Mouse (Mus musculus): ENCODE data around the gene Opcml. TPM values are rescaled to one million over a fixed set of nuclear protein-coding genes. Genes with fewer than 3 reads are reported as not detected.

Gene Opcml
- total and polyA plus RNA-seq, 3 experiments: 0.82 TPM; not detected in 2

DNA sequence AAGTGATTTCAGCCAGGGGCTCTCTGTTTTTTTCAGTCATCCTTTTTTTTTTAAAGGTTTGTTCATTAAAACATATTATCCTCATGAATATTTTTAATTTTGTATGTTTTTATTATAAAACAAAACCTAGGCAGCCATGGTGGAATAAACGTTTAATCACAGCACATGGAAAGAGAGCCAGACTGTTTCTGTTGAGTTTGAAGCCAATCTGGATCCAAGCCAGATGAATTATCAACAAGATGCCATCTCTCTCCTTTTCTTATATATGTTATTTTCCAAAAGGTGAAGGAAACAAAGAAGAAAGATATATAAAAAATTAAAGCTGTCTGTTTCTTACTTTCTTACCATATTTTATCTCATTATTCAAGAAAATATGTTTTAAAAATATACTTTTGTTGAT, 815.0 kb downstream of the Opcml start:
- no peak for ATAC-seq (ENCODE audit: extremely low read depth, insufficient number of reproducible peaks, low FRiP score, poor library complexity, severe bottlenecking)
- Histone ChIP-seq H3K4me1 (ENCODE audit: insufficient read depth, low read depth, low read length) (no peaks in the 10 kb centered on the region), H3K36me3 (replicated peaks) (no peaks in the 10 kb centered on the region), H3K9me3 (replicated peaks) (no peaks in the 10 kb centered on the region), H3K27me3 (ENCODE audit: insufficient read depth, low read length) (no peaks in the 10 kb centered on the region), H3K4me3 (ENCODE audit: low read depth, low read length) (no peak overlapping the region)
- no peak for DNase-seq (ENCODE audit: low spot score)
- no peak for TF ChIP-seq POLR2AphosphoS5 (IDR thresholded peaks at IDR 0.05; ENCODE audit: insufficient replicate concordance, low read depth, low read length)
- TF ChIP-seq TAL1 (conservative IDR thresholded peaks at IDR 0.05; ENCODE audit: low read depth, low read length): no peak
- no peak for TF ChIP-seq CTCF (IDR thresholded peaks at IDR 0.05; ENCODE audit: low read depth, low read length)
- TF ChIP-seq GATA1 (IDR thresholded peaks at IDR 0.05; ENCODE audit: borderline replicate concordance, low read length): no peak
- no peak for TF ChIP-seq GATA2 (IDR thresholded peaks at IDR 0.05; ENCODE audit: borderline replicate concordance, low read depth, low read length)

- H3K9me3 ChIP-seq (replicated peaks): no peaks in the 10 kb centered on the region
- H3K36me3 ChIP-seq (replicated peaks): no peaks in the 10 kb centered on the region
- no peak for DNase-seq (ENCODE audit: low spot score)
- H3K4me1 ChIP-seq (ENCODE audit: insufficient read depth, low read depth, low read length): no peaks in the 10 kb centered on the region
- H3K4me3 ChIP-seq (ENCODE audit: low read depth, low read length): no peak overlapping the region
- no peak for ATAC-seq (ENCODE audit: extremely low read depth, insufficient number of reproducible peaks, low FRiP score, poor library complexity, severe bottlenecking)
- TF ChIP-seq GATA2 (IDR thresholded peaks at IDR 0.05; ENCODE audit: borderline replicate concordance, low read depth, low read length): no peak
- TF ChIP-seq POLR2AphosphoS5 (IDR thresholded peaks at IDR 0.05; ENCODE audit: insufficient replicate concordance, low read depth, low read length): no peak
- no peak for TF ChIP-seq CTCF (IDR thresholded peaks at IDR 0.05; ENCODE audit: low read depth, low read length)
- TF ChIP-seq TAL1 (conservative IDR thresholded peaks at IDR 0.05; ENCODE audit: low read depth, low read length): no peak
- TF ChIP-seq GATA1 (IDR thresholded peaks at IDR 0.05; ENCODE audit: borderline replicate concordance, low read length): no peak
- H3K27me3 ChIP-seq (ENCODE audit: insufficient read depth, low read length): no peaks in the 10 kb centered on the region
Measured at GRCm38 (mm10) chr9:28613683-28614620, 823.4 kb downstream of the Opcml start.

- Histone ChIP-seq H3K9me3 (replicated peaks) (no peaks in the 10 kb centered on the region), H3K4me3 (ENCODE audit: low read depth, low read length) (no peak overlapping the region), H3K36me3 (replicated peaks) (no peaks in the 10 kb centered on the region), H3K27me3 (ENCODE audit: insufficient read depth, low read length) (no peaks in the 10 kb centered on the region), H3K4me1 (ENCODE audit: insufficient read depth, low read depth, low read length) (no peaks in the 10 kb centered on the region)
- TF ChIP-seq GATA1 (IDR thresholded peaks at IDR 0.05; ENCODE audit: borderline replicate concordance, low read length): no peak
- TF ChIP-seq POLR2AphosphoS5 (IDR thresholded peaks at IDR 0.05; ENCODE audit: insufficient replicate concordance, low read depth, low read length): no peak
- no peak for TF ChIP-seq TAL1 (conservative IDR thresholded peaks at IDR 0.05; ENCODE audit: low read depth, low read length)
- TF ChIP-seq GATA2 (IDR thresholded peaks at IDR 0.05; ENCODE audit: borderline replicate concordance, low read depth, low read length): no peak
- TF ChIP-seq CTCF (IDR thresholded peaks at IDR 0.05; ENCODE audit: low read depth, low read length): no peak
- DNase-seq (ENCODE audit: low spot score) (no peak), ATAC-seq (ENCODE audit: extremely low read depth, insufficient number of reproducible peaks, low FRiP score, poor library complexity, severe bottlenecking) (no peak; the same call in 1 of the 2 replicates)
Measured at GRCm38 (mm10) chr9:28615447-28615846, 824.9 kb downstream of the Opcml start.

DNA sequence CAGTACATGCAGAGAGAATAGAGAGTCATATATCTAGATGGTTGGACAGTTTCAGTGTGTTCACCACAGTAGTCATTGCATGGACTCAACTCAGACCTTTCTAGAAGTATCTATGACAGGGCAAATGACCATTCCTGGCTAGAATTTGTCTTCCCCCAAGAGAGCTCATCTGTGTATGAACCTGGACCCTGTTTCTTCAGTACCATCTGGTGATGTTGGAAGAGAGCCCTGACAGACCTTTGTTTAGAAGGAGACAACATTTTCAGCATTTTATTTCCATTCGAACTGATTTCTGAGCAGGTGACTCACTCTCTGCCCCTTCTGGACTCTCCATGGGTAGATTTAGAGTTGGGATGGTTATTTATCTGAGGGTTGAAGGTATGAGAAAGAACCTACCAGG, 827.1 kb downstream of the Opcml start:
- Histone ChIP-seq H3K27me3 (ENCODE audit: insufficient read depth, low read length) (no peaks in the 10 kb centered on the region), H3K36me3 (replicated peaks) (no peaks in the 10 kb centered on the region), H3K4me3 (ENCODE audit: low read depth, low read length) (no peak overlapping the region), H3K9me3 (replicated peaks) (no peaks in the 10 kb centered on the region), H3K4me1 (ENCODE audit: insufficient read depth, low read depth, low read length) (no peaks in the 10 kb centered on the region)
- no peak for ATAC-seq (ENCODE audit: extremely low read depth, insufficient number of reproducible peaks, low FRiP score, poor library complexity, severe bottlenecking)
- no peak for DNase-seq (ENCODE audit: low spot score)
- TF ChIP-seq GATA1 (IDR thresholded peaks at IDR 0.05; ENCODE audit: borderline replicate concordance, low read length): no peak
- TF ChIP-seq TAL1 (conservative IDR thresholded peaks at IDR 0.05; ENCODE audit: low read depth, low read length): no peak
- TF ChIP-seq POLR2AphosphoS5 (IDR thresholded peaks at IDR 0.05; ENCODE audit: insufficient replicate concordance, low read depth, low read length): no peak
- TF ChIP-seq GATA2 (IDR thresholded peaks at IDR 0.05; ENCODE audit: borderline replicate concordance, low read depth, low read length): no peak
- TF ChIP-seq CTCF (IDR thresholded peaks at IDR 0.05; ENCODE audit: low read depth, low read length): no peak

- no peak for ATAC-seq (ENCODE audit: extremely low read depth, insufficient number of reproducible peaks, low FRiP score, poor library complexity, severe bottlenecking)
- no peaks in the 10 kb centered on the region for H3K36me3 ChIP-seq (replicated peaks)
- H3K4me1 ChIP-seq (ENCODE audit: insufficient read depth, low read depth, low read length): no peaks in the 10 kb centered on the region
- H3K9me3 ChIP-seq (replicated peaks): no peaks in the 10 kb centered on the region
- no peak for DNase-seq (ENCODE audit: low spot score)
- H3K27me3 ChIP-seq (ENCODE audit: insufficient read depth, low read length): no peaks in the 10 kb centered on the region
- no peak overlapping the region for H3K4me3 ChIP-seq (ENCODE audit: low read depth, low read length)
- no peak for TF ChIP-seq TAL1 (conservative IDR thresholded peaks at IDR 0.05; ENCODE audit: low read depth, low read length)
- no peak for TF ChIP-seq POLR2AphosphoS5 (IDR thresholded peaks at IDR 0.05; ENCODE audit: insufficient replicate concordance, low read depth, low read length)
- no peak for TF ChIP-seq GATA2 (IDR thresholded peaks at IDR 0.05; ENCODE audit: borderline replicate concordance, low read depth, low read length)
- no peak for TF ChIP-seq GATA1 (IDR thresholded peaks at IDR 0.05; ENCODE audit: borderline replicate concordance, low read length)
- TF ChIP-seq CTCF (IDR thresholded peaks at IDR 0.05; ENCODE audit: low read depth, low read length): no peak
Measured at GRCm38 (mm10) chr9:28618186-28618892, 827.8 kb downstream of the Opcml start.

- Histone ChIP-seq H3K36me3 (replicated peaks) (no peaks in the 10 kb centered on the region), H3K4me3 (ENCODE audit: low read depth, low read length) (no peak overlapping the region), H3K4me1 (ENCODE audit: insufficient read depth, low read depth, low read length) (no peaks in the 10 kb centered on the region), H3K9me3 (replicated peaks) (no peaks in the 10 kb centered on the region), H3K27me3 (ENCODE audit: insufficient read depth, low read length) (no peaks in the 10 kb centered on the region)
- ATAC-seq (ENCODE audit: extremely low read depth, insufficient number of reproducible peaks, low FRiP score, poor library complexity, severe bottlenecking) (no peak), DNase-seq (ENCODE audit: low spot score) (no peak)
- TF ChIP-seq GATA2 (IDR thresholded peaks at IDR 0.05; ENCODE audit: borderline replicate concordance, low read depth, low read length) (no peak), CTCF (IDR thresholded peaks at IDR 0.05; ENCODE audit: low read depth, low read length) (no peak), GATA1 (IDR thresholded peaks at IDR 0.05; ENCODE audit: borderline replicate concordance, low read length) (no peak), POLR2AphosphoS5 (IDR thresholded peaks at IDR 0.05; ENCODE audit: insufficient replicate concordance, low read depth, low read length) (no peak), TAL1 (conservative IDR thresholded peaks at IDR 0.05; ENCODE audit: low read depth, low read length) (no peak)
Measured at GRCm38 (mm10) chr9:28621939-28622338, 831.4 kb downstream of the Opcml start.

Measured in G1E (cell line).